Mouse (Mus musculus) kidney, embryonic 14.5 days (tissue): ENCODE measurements around the gene Gimap4. TPM values are rescaled to one million over a fixed set of nuclear protein-coding genes. Genes with fewer than 3 reads are reported as not detected.

ENCODE experiments used
- ATAC-seq: fragments of 200-750 bp; cut with Nextera tagmentation; 2 replicates; pipeline ENCODE4 v1.8.0; 2017; ENCODE audit warnings: moderate number of reproducible peaks, mild to moderate bottlenecking, moderate TSS enrichment, moderate library complexity; ENCODE audit not compliant: low FRiP score, low TSS enrichment
- H3K27ac ChIP-seq: fragments of 300-500 bp; sonication (generic); 2 replicates; pipeline ENCODE4 v1.5.1; 2014; ENCODE audit warnings: low read depth, mild to moderate bottlenecking, low read length, moderate library complexity, mixed read lengths
- H3K27me3 ChIP-seq: fragments of 300-500 bp; sonication (generic); 2 replicates; pipeline ENCODE4 v1.6.1; 2014; ENCODE audit warnings: mild to moderate bottlenecking, low read length; ENCODE audit not compliant: control insufficient read depth, insufficient read depth
- H3K36me3 ChIP-seq: fragments of 300-500 bp; sonication (generic); 2 replicates; pipeline ENCODE4 v1.6.1; 2014; ENCODE audit warnings: low read length, mixed read lengths; ENCODE audit not compliant: control insufficient read depth, insufficient read depth
- H3K4me1 ChIP-seq: fragments of 300-500 bp; sonication (generic); 2 replicates; pipeline ENCODE4 v1.6.1; 2014; ENCODE audit warnings: low read length, mixed read lengths; ENCODE audit not compliant: control insufficient read depth, insufficient read depth
- H3K4me2 ChIP-seq: fragments of 300-500 bp; sonication (generic); replicated peaks from 2 replicates; pipeline ENCODE4 v1.6.1; 2014; ENCODE audit warnings: low read depth, mild to moderate bottlenecking, low read length
- H3K4me3 ChIP-seq: fragments of 300-500 bp; sonication (generic); 2 replicates; pipeline ENCODE4 v1.5.1; 2014; ENCODE audit warnings: mild to moderate bottlenecking, low read length
- H3K9ac ChIP-seq: fragments of 300-500 bp; sonication (generic); 2 replicates; pipeline ENCODE4 v1.6.1; 2014; ENCODE audit warnings: low read depth, mild to moderate bottlenecking, low read length, moderate library complexity
- H3K9me3 ChIP-seq: fragments of 300-500 bp; sonication (generic); 2 replicates; pipeline ENCODE4 v1.6.1; 2016; ENCODE audit warnings: low read length; ENCODE audit not compliant: control insufficient read depth
- WGBS: fragments of 180-500 bp; shearing (Covaris S2); extraction: QIAGEN DNeasy Blood & Tissue Kit; methylation state at CpG from one replicate; pipeline ENCODE4 v1.1.7; 2014; 5-methylcytosine and 5-hydroxymethylcytosine counted together
- polyA plus RNA-seq: library from polyadenylated mRNA; unstranded; fragments of >200 nt; fragmentation: Nextera tagmentation; extraction: Ambion mirVana; gene quantifications from 2 replicates; pipeline ENCODE4 v1.2.1, GENCODE M21; 2014

Gene Gimap4
- polyA plus RNA-seq, 1 experiment from 2014 or later: 54.1 TPM

- Histone ChIP-seq H3K9ac (no peak within 1 kb of the TSS), H3K27me3 (no peaks in the 10 kb centered on the region), H3K9me3 (no peaks in the 10 kb centered on the region), H3K4me3 (no peak within 1 kb of the TSS), H3K4me1 (no peaks in the 10 kb centered on the region), H3K4me2 (no peak within 1 kb of the TSS), H3K27ac (no peak within 1 kb of the TSS), H3K36me3 (no peaks in the 10 kb centered on the region)
- no peak for ATAC-seq
- 44% methylated on average over 3 of the region's 3 CpGs for WGBS
Observed at GRCm38 (mm10) chr6:48646995-48647394, 37.4 kb upstream of the Gimap4 start, which contains the start of gene Gimap8. Gene Gimap8, plus strand, starts transcription at chr6:48647234.

GRCm38 (mm10) chr6:48647611-48648010, 36.7 kb upstream of the Gimap4 start:
- no peak overlapping the region for H3K4me3 ChIP-seq
- H3K4me2 ChIP-seq: no peak overlapping the region
- no peak for ATAC-seq
- no peaks in the 10 kb centered on the region for H3K4me1 ChIP-seq
- WGBS: 77% methylated on average over 2 of the region's 2 CpGs
- no peaks in the 10 kb centered on the region for H3K27me3 ChIP-seq
- no peaks in the 10 kb centered on the region for H3K9me3 ChIP-seq
- H3K27ac ChIP-seq: no peak overlapping the region
- H3K36me3 ChIP-seq: no peaks in the 10 kb centered on the region
- H3K9ac ChIP-seq: no peak overlapping the region

GRCm38 (mm10) chr6:48648779-48649178, 35.6 kb upstream of the Gimap4 start:
- 86% methylated on average over 4 of the region's 4 CpGs for WGBS

GRCm38 (mm10) chr6:48650041-48650440, 34.3 kb upstream of the Gimap4 start:
- no peaks in the 10 kb centered on the region for H3K27me3 ChIP-seq
- H3K4me1 ChIP-seq: no peaks in the 10 kb centered on the region
- H3K36me3 ChIP-seq: no peaks in the 10 kb centered on the region
- no peak for ATAC-seq
- H3K4me2 ChIP-seq: no peak overlapping the region
- H3K9me3 ChIP-seq: no peaks in the 10 kb centered on the region
- 88% methylated on average over 9 of the region's 9 CpGs for WGBS
- H3K9ac ChIP-seq: no peak overlapping the region
- no peak overlapping the region for H3K27ac ChIP-seq
- no peak overlapping the region for H3K4me3 ChIP-seq

More at GRCm38 (mm10) chr6:48648779-48649178, 35.6 kb upstream of the Gimap4 start:
- no peak overlapping the region for H3K9ac ChIP-seq
- no peaks in the 10 kb centered on the region for H3K36me3 ChIP-seq
- H3K9me3 ChIP-seq: no peaks in the 10 kb centered on the region
- H3K4me1 ChIP-seq: no peaks in the 10 kb centered on the region
- H3K4me3 ChIP-seq: no peak overlapping the region
- no peak overlapping the region for H3K27ac ChIP-seq
- no peaks in the 10 kb centered on the region for H3K27me3 ChIP-seq
- no peak for ATAC-seq
- no peak overlapping the region for H3K4me2 ChIP-seq

GRCm38 (mm10) chr6:48658721-48659120, 25.6 kb upstream of the Gimap4 start:
- no peak overlapping the region for H3K4me3 ChIP-seq

GRCm38 (mm10) chr6:48664750-48665149, 19.6 kb upstream of the Gimap4 start:
- Histone ChIP-seq H3K27ac (no peak overlapping the region), H3K36me3 (no peaks in the 10 kb centered on the region), H3K4me3 (no peak overlapping the region), H3K4me1 (no peaks in the 10 kb centered on the region), H3K4me2 (no peak overlapping the region), H3K9me3 (no peaks in the 10 kb centered on the region), H3K27me3 (no peaks in the 10 kb centered on the region), H3K9ac (no peak overlapping the region)
- WGBS: 85% methylated on average over 4 of the region's 4 CpGs
- ATAC-seq: no peak

More at GRCm38 (mm10) chr6:48658721-48659120, 25.6 kb upstream of the Gimap4 start:
- no peaks in the 10 kb centered on the region for H3K27me3 ChIP-seq
- no peaks in the 10 kb centered on the region for H3K9me3 ChIP-seq
- H3K9ac ChIP-seq: no peak overlapping the region
- H3K27ac ChIP-seq: no peak overlapping the region
- no peaks in the 10 kb centered on the region for H3K36me3 ChIP-seq
- 54% methylated on average over 5 of the region's 5 CpGs for WGBS
- H3K4me1 ChIP-seq: no peaks in the 10 kb centered on the region
- no peak overlapping the region for H3K4me2 ChIP-seq
- no peak for ATAC-seq

- H3K9ac ChIP-seq: no peak overlapping the region
- no peak overlapping the region for H3K27ac ChIP-seq
- no peak for ATAC-seq
- H3K4me3 ChIP-seq: no peak overlapping the region
- H3K9me3 ChIP-seq: no peaks in the 10 kb centered on the region
- H3K4me2 ChIP-seq: no peak overlapping the region
- H3K27me3 ChIP-seq: no peaks in the 10 kb centered on the region
- no peaks in the 10 kb centered on the region for H3K4me1 ChIP-seq
- no peaks in the 10 kb centered on the region for H3K36me3 ChIP-seq
- 95% methylated on average over 9 of the region's 9 CpGs for WGBS
Observed at GRCm38 (mm10) chr6:48665471-48665870, 18.9 kb upstream of the Gimap4 start.

GRCm38 (mm10) chr6:48666159-48666586, 18.2 kb upstream of the Gimap4 start:
- H3K27ac ChIP-seq: no peak overlapping the region

GRCm38 (mm10) chr6:48668022-48668421, 16.3 kb upstream of the Gimap4 start:
- Histone ChIP-seq H3K9ac (no peak overlapping the region), H3K4me1 (no peaks in the 10 kb centered on the region), H3K27ac (no peak overlapping the region), H3K36me3 (no peaks in the 10 kb centered on the region), H3K9me3 (no peaks in the 10 kb centered on the region), H3K27me3 (no peaks in the 10 kb centered on the region), H3K4me2 (no peak overlapping the region), H3K4me3 (no peak overlapping the region)
- no peak for ATAC-seq

More at GRCm38 (mm10) chr6:48666159-48666586, 18.2 kb upstream of the Gimap4 start:
- Histone ChIP-seq H3K4me2 (no peak overlapping the region), H3K36me3 (no peaks in the 10 kb centered on the region), H3K9me3 (no peaks in the 10 kb centered on the region), H3K27me3 (no peaks in the 10 kb centered on the region), H3K4me3 (no peak overlapping the region), H3K9ac (no peak overlapping the region), H3K4me1 (no peaks in the 10 kb centered on the region)
- ATAC-seq: no peak
- WGBS: 36% methylated on average over 7 of the region's 7 CpGs
